Mouse (Mus musculus): ENCODE results near the gene Prame. TPM values are rescaled to one million over a fixed set of nuclear protein-coding genes. Genes with fewer than 3 reads are reported as not detected.

Gene Prame
- total RNA-seq (2014; fragmentation: Nextera tagmentation) (0.53 TPM in 1 of 2 replicates, not detected in the other), total RNA-seq (2017) (not detected in 2 replicates)

GRCm38 (mm10) chrX:135627605-135628004 lies at the start of gene Prame:
Gene Prame (minus strand): TSS chrX:135627705.
- ATAC-seq (replicated peaks; ENCODE audit: poor library complexity, severe bottlenecking): no peak

GRCm38 (mm10) chrX:135652173-135652772 lies 24.8 kb upstream of the Prame start:
- peak; percentile 48 for ATAC-seq (replicated peaks; ENCODE audit: poor library complexity, severe bottlenecking)

- ATAC-seq (replicated peaks; ENCODE audit: poor library complexity, severe bottlenecking): peak; percentile 77
Measured at GRCm38 (mm10) chrX:135601298-135602029, 26.0 kb downstream of the Prame start.

GRCm38 (mm10) chrX:135598677-135599076 lies 28.8 kb downstream of the Prame start, which contains the start of gene Nxf7:
Gene Nxf7 (minus strand): TSS chrX:135598777.
- ATAC-seq (replicated peaks; ENCODE audit: poor library complexity, severe bottlenecking): no peak

DNA sequence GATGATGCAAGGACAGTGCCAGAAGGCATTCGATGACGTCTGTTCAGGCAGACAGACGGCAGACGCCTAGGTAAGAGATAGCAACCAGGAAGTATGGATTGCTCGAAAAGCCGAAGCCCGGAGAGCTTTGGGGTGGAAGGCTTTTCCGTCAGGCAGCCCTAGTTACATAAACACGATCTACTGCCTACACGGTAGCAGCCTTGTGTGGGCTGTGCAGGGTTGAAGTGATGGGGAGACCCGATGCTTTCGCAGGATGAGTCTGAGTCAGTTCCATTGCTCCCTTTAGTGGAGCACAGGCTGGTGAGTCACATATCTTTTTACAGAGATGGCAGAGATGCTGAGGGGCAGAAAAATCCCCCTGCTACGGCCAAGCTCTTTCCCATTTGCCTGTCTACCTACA lies 29.4 kb downstream of the Prame start:
- ATAC-seq (replicated peaks; ENCODE audit: poor library complexity, severe bottlenecking): no peak

- ATAC-seq (replicated peaks; ENCODE audit: poor library complexity, severe bottlenecking): peak; percentile 62
Measured at GRCm38 (mm10) chrX:135576412-135576811, 51.1 kb downstream of the Prame start.

GRCm38 (mm10) chrX:135574958-135575628 lies 52.4 kb downstream of the Prame start:
- peak; percentile 70 for ATAC-seq (replicated peaks; ENCODE audit: poor library complexity, severe bottlenecking)

DNA sequence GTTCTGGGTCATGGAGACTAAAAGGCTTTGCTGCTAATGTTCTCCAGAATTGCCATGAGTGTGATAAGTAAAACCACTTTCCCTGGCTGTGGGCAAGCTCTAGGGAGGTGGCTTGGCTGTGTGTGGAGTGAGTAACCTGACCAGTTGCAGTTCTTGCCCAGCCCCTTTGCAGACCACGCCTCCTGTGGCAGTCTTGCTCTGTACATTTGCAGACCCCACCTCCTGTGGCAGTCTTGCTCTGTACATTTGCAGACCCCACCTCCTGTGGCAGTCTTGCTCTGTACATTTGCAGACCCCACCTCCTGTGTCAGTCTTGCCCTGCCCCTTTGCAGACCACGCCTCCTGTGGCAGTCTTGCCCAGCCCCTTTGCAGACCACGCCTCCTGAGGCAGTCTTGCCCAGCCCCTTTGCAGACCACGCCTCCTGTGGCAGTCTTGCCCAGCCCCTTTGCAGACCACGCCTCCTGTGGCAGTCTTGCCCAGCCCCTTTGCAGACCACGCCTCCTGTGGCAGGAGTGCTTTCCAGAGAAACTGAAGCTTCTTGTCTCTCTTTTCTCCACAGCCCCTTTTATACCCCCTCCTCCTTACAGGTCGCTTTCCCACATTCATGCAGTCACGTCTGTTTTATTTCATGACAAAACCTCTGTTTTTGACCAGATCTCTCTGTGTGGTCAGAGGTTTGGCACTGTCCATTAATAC lies 53.1 kb downstream of the Prame start:
- peak; percentile 69 for ATAC-seq (replicated peaks; ENCODE audit: poor library complexity, severe bottlenecking)

DNA sequence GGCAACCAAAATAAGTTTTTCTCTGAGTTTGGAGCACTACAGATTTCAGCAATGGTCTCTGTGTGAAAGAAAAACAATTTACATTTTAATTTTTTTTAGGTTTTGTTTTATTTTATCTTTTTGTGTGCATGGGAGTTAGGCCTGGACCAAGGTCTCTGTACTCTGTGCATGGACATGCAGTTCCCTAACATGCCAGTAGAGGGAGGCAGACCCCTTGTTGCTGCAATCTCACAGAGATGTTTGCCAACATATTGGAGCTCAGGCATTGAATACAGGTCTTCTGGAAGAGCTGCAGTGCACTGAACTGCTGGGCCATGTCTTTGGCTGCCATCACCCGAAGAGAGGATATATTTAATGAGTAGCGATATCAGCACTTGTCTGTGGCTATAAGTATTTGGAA lies 58.0 kb downstream of the Prame start:
- peak; percentile 88 for ATAC-seq (replicated peaks; ENCODE audit: poor library complexity, severe bottlenecking)

DNA sequence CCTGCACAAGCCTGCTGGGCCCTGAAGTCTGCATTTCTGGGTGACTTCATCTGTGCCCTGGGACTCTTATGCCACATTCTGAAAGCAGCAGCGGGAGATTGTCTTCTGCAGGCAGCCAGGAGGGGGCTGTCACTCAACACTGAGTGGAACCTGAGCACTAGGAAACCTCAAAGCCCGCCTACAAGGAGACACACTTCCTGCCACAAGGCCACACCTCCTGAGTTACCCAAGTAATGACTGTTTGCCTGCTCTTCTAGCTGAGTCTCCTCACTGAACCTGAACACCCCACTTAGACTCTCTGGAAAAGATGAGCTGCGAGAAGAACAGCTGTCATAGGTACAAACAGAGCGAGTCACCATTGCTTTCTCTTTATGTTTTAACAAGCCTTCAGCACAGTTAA lies 62.6 kb downstream of the Prame start:
- peak; percentile 67 for ATAC-seq (replicated peaks; ENCODE audit: poor library complexity, severe bottlenecking)

Other genes with a start within 250 kb of the Prame start
- not detected in 2 replicates for gene Gm7903, start 193.9 kb downstream of the Prame start, total RNA-seq (2014; fragmentation: Nextera tagmentation)
- 0.36 TPM in 1 of 2 replicates, not detected in the other for gene Gm7903, start 193.9 kb downstream of the Prame start, total RNA-seq (2017)
- 0.15 TPM in 1 of 2 replicates, not detected in the other for gene AV320801, start 133.1 kb downstream of the Prame start, total RNA-seq (2014; fragmentation: Nextera tagmentation)
- gene AV320801, start 133.1 kb downstream of the Prame start, total RNA-seq (2017): not detected in 2 replicates
- 4.4 TPM in 1 of 2 replicates, not detected in the other for gene Nxf7, start 28.9 kb downstream of the Prame start, total RNA-seq (2014; fragmentation: Nextera tagmentation)
- gene Nxf7, start 28.9 kb downstream of the Prame start, total RNA-seq (2017): not detected in 2 replicates
- not detected in 2 replicates for gene Tcp11x2, start 66.1 kb upstream of the Prame start, total RNA-seq (2014; fragmentation: Nextera tagmentation)
- gene Tcp11x2, start 66.1 kb upstream of the Prame start, total RNA-seq (2017): not detected in 2 replicates
- not detected in 2 replicates for gene Tmsb15a, start 97.6 kb upstream of the Prame start, total RNA-seq (2014; fragmentation: Nextera tagmentation)
- gene Tmsb15a, start 97.6 kb upstream of the Prame start, total RNA-seq (2017): not detected in 2 replicates
- 4.1 and 5.9 TPM in 2 replicates for gene Armcx5, start 115.0 kb upstream of the Prame start, total RNA-seq (2014; fragmentation: Nextera tagmentation)
- gene Armcx5, start 115.0 kb upstream of the Prame start, total RNA-seq (2017): 6.2 and 11.5 TPM in 2 replicates
- 19.2 and 19.8 TPM in 2 replicates for gene Gprasp1, start 115.0 kb upstream of the Prame start, total RNA-seq (2014; fragmentation: Nextera tagmentation)
- 18.7 and 30.1 TPM in 2 replicates for gene Gprasp1, start 115.0 kb upstream of the Prame start, total RNA-seq (2017)
- gene Bhlhb9, start 169.9 kb upstream of the Prame start, total RNA-seq (2014; fragmentation: Nextera tagmentation): 18.9 and 28.2 TPM in 2 replicates
- gene Bhlhb9, start 169.9 kb upstream of the Prame start, total RNA-seq (2017): 28.9 and 29.3 TPM in 2 replicates
- gene Gprasp2, start 211.3 kb upstream of the Prame start, total RNA-seq (2014; fragmentation: Nextera tagmentation): 2.8 TPM in 1 of 2 replicates, not detected in the other
- gene Gprasp2, start 211.3 kb upstream of the Prame start, total RNA-seq (2017): 2.5 and 3.1 TPM in 2 replicates